Mouse (Mus musculus): Measurements from ENCODE around the gene Serp1. TPM values are rescaled to one million over a fixed set of nuclear protein-coding genes. Genes with fewer than 3 reads are reported as not detected.

The Serp1 gene
- polyA plus RNA-seq, 1 experiment from 2014 or later: 123 TPM

DNA sequence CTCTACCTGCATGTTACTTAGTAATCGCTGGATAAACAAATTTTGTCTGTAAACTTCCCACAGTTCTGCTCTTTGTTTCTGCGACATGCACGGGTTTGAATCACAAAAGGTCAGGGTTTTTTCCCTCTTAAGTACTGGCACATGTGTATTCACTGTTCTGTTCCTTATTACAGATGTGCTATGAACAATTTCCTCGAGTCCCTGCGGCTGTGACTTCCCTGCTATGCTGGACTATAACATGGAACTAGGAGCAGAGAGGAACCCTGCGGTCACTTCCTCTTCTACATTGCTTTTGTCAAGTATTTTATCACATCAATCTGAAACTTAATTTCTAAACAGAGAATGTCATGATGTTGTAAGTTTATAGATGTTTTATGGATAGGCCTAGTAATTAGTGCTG, 5.4 kb downstream of the Serp1 start:
- Histone ChIP-seq H3K27me3 (no peaks in the 10 kb centered on the region), H3K4me3 (no peak overlapping the region), H3K36me3 (peaks cover 19% of the 10 kb centered on the region), H3K9ac (no peak overlapping the region), H3K27ac (no peak overlapping the region), H3K4me2 (replicated peaks) (no peak overlapping the region), H3K9me3 (replicated peaks) (no peaks in the 10 kb centered on the region), H3K4me1 (peaks cover 11% of the 10 kb centered on the region)
- 84% methylated on average over 6 of the region's 6 CpGs for WGBS
- no peak for ATAC-seq (ENCODE audit: low FRiP score)

DNA sequence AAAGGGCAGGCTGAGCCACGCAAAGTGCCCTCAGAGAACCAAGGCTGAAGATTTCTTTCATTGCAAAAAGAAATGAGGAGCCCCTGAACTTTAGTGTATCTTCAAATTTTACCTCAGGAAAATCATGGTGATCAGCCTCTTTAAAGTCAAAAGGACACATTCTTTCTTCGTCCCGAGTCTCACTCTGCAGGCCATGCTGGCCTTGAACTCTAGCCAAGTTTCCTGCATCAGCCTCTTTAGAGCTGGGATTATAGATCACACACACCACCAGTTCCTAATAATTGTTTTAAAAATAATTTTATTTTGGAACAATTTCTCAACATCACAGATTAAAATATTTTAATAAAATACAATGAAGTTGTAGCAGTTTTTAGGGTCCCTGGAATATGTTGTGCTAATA, 6.2 kb downstream of the Serp1 start:
- Histone ChIP-seq H3K36me3 (peaks cover 19% of the 10 kb centered on the region), H3K9ac (no peak overlapping the region), H3K4me2 (replicated peaks) (no peak overlapping the region), H3K27me3 (no peaks in the 10 kb centered on the region), H3K9me3 (replicated peaks) (no peaks in the 10 kb centered on the region), H3K27ac (no peak overlapping the region), H3K4me3 (no peak overlapping the region), H3K4me1 (peaks cover 7% of the 10 kb centered on the region)
- no peak for ATAC-seq (ENCODE audit: low FRiP score)
- WGBS: 85% methylated on average over 3 of the region's 3 CpGs

DNA sequence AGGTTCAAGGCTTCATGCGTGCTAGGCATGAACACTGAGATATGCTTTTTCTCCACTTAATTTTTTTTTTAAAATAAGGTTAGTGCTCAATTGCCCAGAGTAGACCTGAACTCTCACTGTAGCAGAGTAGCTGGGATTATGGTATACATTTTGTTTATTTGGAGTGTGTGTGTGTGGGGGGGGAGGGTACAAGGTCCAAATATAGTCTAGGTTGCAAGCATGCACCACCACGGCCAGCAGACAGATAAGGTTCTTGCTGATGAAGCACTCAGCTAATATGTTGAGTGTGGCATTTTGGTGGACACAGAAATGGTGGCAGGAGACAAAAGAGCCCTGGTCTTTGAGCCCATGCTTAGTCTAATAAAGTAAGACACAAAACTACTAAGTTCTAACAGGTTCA, 6.7 kb downstream of the Serp1 start:
- Histone ChIP-seq H3K9ac (no peak overlapping the region), H3K4me1 (peaks cover 3% of the 10 kb centered on the region; the same call in 1 of the 2 replicates), H3K27ac (no peak overlapping the region), H3K9me3 (replicated peaks) (no peaks in the 10 kb centered on the region), H3K4me2 (replicated peaks) (no peak overlapping the region), H3K27me3 (no peaks in the 10 kb centered on the region), H3K36me3 (peaks cover 19% of the 10 kb centered on the region), H3K4me3 (no peak overlapping the region)
- ATAC-seq (ENCODE audit: low FRiP score): no peak
- WGBS: 95% methylated on average over 2 of the region's 2 CpGs

DNA sequence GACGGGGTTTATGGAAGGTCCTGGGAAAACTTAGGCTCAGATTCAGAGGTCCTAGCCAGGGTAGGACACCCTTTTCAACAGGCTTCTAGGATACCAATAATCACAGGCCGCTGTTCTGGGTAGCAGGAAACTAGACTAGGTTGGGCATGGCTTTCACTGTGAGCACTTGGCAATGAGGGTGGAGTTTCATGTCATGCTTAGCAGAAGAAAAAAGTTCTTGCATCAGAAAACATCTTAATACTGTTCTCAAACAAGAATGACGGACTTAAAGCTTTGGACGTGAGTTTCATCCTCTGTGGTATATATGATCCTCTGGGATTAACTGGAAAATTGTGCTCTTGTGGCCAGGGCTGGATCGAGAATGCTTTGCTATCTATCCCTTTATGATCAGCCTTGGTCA, 7.9 kb downstream of the Serp1 start:
- ATAC-seq (ENCODE audit: low FRiP score): no peak
- Histone ChIP-seq H3K27ac (no peak overlapping the region), H3K4me1 (no peaks in the 10 kb centered on the region), H3K9ac (no peak overlapping the region), H3K36me3 (peaks cover 19% of the 10 kb centered on the region), H3K4me2 (replicated peaks) (no peak overlapping the region), H3K9me3 (replicated peaks) (no peaks in the 10 kb centered on the region), H3K4me3 (no peak overlapping the region), H3K27me3 (no peaks in the 10 kb centered on the region)
- 84% methylated on average over 5 of the region's 5 CpGs for WGBS

DNA sequence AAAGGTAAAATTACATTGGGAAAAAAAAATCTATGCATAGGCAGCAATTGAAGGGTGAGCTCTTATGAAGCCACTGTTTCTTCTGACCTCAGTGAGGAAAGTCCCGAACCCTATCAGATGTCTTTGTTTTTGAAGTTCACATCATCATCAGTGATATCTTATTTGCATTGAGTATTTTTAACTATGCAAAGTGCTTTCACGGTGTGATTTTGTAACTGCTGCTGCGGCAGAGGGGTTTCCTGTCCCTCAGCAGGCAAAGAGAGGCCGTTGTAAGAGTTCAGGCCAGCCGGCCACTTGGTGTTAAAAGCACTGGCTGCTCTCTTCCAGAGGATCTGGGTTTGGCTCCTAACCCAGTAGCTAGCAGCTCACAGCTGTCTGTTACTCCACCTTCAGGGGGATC, 8.4 kb downstream of the Serp1 start:
- ATAC-seq (ENCODE audit: low FRiP score): no peak
- H3K36me3 ChIP-seq: peaks cover 16% of the 10 kb centered on the region
- no peaks in the 10 kb centered on the region for H3K9me3 ChIP-seq (replicated peaks)
- no peak overlapping the region for H3K4me3 ChIP-seq
- whole genome bisulfite sequencing: 71% methylated on average over 5 of the region's 5 CpGs
- no peak overlapping the region for H3K4me2 ChIP-seq (replicated peaks)
- no peak overlapping the region for H3K9ac ChIP-seq
- H3K4me1 ChIP-seq: no peaks in the 10 kb centered on the region
- H3K27ac ChIP-seq: no peak overlapping the region
- H3K27me3 ChIP-seq: no peaks in the 10 kb centered on the region

DNA sequence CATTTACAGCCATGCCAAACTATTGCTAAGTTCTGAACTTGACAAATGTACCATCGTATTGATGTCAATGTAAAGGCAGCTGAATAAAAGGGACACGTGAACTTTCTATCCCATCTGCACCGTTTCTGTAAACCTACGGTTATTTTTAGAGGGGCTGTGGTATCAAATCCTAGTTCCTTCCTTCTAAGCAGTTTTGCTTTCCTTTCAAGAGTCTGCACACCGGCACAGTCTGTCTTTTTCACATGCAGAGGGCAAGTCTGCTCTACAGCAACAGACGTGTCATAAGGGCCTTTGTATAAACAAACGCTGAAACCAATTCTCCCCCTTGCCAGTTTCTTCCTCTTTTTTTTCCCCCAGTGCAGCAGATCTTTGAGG, 9.1 kb downstream of the Serp1 start:
- Histone ChIP-seq H3K27me3 (no peaks in the 10 kb centered on the region), H3K4me2 (replicated peaks) (no peak overlapping the region), H3K9ac (no peak overlapping the region), H3K9me3 (replicated peaks) (no peaks in the 10 kb centered on the region), H3K27ac (no peak overlapping the region), H3K4me1 (no peaks in the 10 kb centered on the region), H3K36me3 (peaks cover 13% of the 10 kb centered on the region), H3K4me3 (no peak overlapping the region)
- ATAC-seq (ENCODE audit: low FRiP score): no peak
- WGBS: 81% methylated on average over 7 of the region's 7 CpGs

DNA sequence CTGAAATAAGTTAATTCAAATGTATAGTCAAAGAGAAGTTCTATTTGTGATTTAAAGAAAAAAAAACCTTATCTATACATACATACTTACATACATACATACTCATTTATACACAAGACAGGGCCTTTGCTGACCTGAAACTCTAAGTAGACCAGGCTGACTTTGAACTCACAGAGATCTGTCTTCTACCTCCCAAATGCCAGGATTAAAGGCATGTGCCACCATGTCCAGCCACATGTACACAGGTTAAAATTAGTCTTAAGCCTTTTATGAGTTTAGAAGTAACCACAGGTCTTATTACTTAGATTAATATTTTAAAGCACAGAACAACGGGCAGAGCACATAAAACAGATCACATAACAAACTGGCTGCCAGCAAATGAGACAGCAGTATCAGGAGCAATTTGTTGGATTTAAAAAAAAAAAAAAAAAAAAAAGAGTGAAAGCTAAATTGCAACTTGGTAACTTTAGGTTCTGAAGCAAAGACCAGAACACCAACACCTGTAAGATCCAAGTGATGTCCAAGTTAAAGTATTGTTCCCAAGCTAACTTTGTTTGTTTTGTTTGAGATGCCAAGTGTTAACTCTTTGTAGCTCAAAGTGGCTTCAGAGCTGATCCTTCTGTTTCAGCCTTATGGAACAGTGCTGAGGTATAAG, 9.6 kb downstream of the Serp1 start:
- no peaks in the 10 kb centered on the region for H3K9me3 ChIP-seq (replicated peaks)
- H3K4me3 ChIP-seq: no peak overlapping the region
- WGBS: 92% methylated on average over 1 of the region's 1 CpGs
- no peaks in the 10 kb centered on the region for H3K4me1 ChIP-seq
- no peak overlapping the region for H3K9ac ChIP-seq
- H3K36me3 ChIP-seq: peaks cover 8% of the 10 kb centered on the region
- no peak for ATAC-seq (ENCODE audit: low FRiP score)
- H3K4me2 ChIP-seq (replicated peaks): no peak overlapping the region
- H3K27me3 ChIP-seq: no peaks in the 10 kb centered on the region
- no peak overlapping the region for H3K27ac ChIP-seq

DNA sequence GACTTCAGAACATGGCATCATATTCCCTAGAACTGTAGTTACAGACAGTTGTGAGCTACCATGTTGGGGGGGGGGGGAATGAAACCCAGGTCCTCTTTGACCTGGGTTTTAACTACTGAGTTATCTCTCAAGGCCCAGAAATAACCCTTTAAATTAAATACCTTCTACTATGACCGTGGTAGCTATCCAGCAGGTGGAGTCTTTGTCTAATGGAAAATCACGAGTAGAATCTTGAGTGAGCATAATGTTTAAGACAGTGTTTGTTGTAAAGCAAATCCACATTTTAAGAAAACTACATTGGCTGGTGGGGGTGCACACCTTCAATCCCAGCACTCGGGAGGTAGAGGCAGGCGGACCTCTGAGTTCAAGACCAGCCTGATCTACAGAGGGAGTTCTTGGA, 12.2 kb downstream of the Serp1 start:
- Histone ChIP-seq H3K4me3 (no peak overlapping the region), H3K4me1 (no peaks in the 10 kb centered on the region), H3K27ac (no peak overlapping the region), H3K4me2 (replicated peaks) (no peak overlapping the region), H3K27me3 (no peaks in the 10 kb centered on the region), H3K9me3 (replicated peaks) (no peaks in the 10 kb centered on the region), H3K9ac (no peak overlapping the region), H3K36me3 (no peaks in the 10 kb centered on the region)
- 85% methylated on average over 4 of the region's 4 CpGs for WGBS
- ATAC-seq (ENCODE audit: low FRiP score): no peak

DNA sequence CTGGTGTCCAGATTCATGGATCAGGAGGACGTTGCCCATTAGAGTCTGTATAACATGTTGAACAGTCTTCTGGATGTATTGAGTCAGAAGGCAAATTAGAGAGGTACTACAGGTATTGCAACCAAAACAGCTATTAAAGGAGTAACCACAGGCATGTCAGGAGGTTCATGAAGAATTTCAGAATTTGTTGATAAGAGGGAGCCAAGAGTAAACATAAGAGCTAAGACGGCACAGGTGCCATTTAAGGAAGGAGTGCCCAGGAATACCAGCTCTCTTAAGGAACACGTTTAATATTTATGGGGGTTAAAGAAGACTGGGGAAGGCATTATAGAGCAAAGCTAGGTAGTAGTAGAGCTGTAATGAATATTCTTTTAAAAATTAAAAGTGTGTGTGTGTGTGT, 13.0 kb downstream of the Serp1 start:
- WGBS: 91% methylated on average over 3 of the region's 3 CpGs
- H3K4me1 ChIP-seq: no peaks in the 10 kb centered on the region
- H3K4me2 ChIP-seq (replicated peaks): no peak overlapping the region
- ATAC-seq (ENCODE audit: low FRiP score): no peak
- no peaks in the 10 kb centered on the region for H3K9me3 ChIP-seq (replicated peaks)
- H3K9ac ChIP-seq: no peak overlapping the region
- H3K4me3 ChIP-seq: no peak overlapping the region
- no peak overlapping the region for H3K27ac ChIP-seq
- H3K36me3 ChIP-seq: no peaks in the 10 kb centered on the region
- no peaks in the 10 kb centered on the region for H3K27me3 ChIP-seq

DNA sequence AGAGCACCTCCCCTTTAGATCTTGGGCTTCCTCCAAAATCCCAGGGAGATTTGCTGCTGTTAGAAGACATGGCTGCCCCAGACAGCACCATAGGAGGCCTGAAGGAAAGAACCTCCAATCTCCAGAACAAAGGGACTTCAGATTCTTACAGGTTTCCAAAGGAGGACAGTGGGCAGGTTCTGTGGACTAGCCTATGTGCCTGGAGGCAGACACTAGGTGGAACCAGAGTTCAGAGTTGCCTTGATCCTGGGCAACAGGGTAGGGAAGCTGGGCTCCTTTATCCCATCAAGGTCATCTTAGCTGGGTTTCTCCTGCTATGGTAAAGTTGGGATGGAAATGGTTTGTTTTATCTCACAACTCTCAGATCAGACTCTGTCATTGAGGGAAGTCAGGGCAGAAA, 14.1 kb downstream of the Serp1 start:
- Histone ChIP-seq H3K27me3 (no peaks in the 10 kb centered on the region), H3K4me1 (no peaks in the 10 kb centered on the region), H3K27ac (no peak overlapping the region), H3K9ac (no peak overlapping the region), H3K4me3 (no peak overlapping the region), H3K4me2 (replicated peaks) (no peak overlapping the region), H3K9me3 (replicated peaks) (no peaks in the 10 kb centered on the region), H3K36me3 (no peaks in the 10 kb centered on the region)
- no peak for ATAC-seq (ENCODE audit: low FRiP score)

DNA sequence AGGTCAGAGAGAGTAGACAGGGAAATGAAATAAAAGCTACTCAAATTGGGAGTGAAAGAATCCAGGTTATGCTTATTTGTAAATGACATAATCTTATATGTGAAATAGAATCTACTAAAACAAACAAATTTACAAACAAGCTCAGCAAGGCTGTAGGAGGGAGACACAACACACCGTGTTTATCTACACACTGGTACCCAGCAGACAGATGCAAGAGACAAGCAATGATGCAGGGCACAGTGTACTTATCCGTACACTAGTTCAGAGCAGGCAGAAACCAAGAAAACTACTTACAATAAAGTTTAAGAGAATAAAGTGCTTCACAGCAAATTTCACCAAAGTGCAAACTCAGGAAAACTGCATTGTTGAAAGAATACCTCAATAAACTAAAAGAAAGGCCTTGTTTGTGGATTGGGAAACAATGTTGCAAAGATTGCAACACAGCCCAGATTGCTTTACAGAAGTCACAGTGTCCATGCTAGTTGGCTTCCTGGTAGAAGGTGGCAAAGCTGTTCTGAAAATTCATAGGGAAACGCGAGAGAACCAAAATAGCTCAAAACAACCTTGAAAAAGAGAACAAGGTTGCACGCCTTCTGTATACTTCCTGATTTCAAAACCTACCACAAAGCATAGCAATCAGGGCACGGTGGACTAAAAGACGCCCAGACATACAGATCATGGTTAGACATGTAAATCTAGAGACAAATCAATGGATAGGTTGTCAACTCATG, 17.5 kb downstream of the Serp1 start:
- Histone ChIP-seq H3K36me3 (no peaks in the 10 kb centered on the region), H3K4me2 (replicated peaks) (no peak overlapping the region), H3K27me3 (no peaks in the 10 kb centered on the region), H3K9me3 (replicated peaks) (no peaks in the 10 kb centered on the region), H3K9ac (no peak overlapping the region), H3K27ac (no peak overlapping the region), H3K4me1 (no peaks in the 10 kb centered on the region), H3K4me3 (no peak overlapping the region)
- ATAC-seq (ENCODE audit: low FRiP score): no peak
- 90% methylated on average over 7 of the region's 7 CpGs for WGBS

DNA sequence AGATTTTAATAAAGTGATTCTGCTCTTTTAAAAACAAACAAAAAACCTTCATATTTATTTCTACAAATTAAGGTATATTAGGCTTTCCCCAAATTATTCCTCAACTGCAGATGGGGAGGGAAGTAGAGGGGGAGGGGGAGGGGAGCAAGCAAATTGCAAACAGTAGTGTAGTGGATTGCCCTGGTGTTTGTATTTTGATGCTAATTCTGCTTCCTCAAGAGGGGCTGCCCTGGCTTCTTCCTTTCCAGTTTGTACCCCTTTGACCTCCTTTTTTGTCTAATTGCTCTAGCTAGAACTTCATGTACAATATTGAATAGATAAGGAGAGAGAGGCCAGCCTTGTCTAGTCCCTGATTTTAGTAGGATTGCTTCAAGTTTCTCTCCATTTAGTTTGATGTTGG, 21.0 kb downstream of the Serp1 start:
- H3K4me1 ChIP-seq: no peaks in the 10 kb centered on the region
- no peak overlapping the region for H3K4me2 ChIP-seq (replicated peaks)
- no peaks in the 10 kb centered on the region for H3K36me3 ChIP-seq
- no peak overlapping the region for H3K9ac ChIP-seq
- no peaks in the 10 kb centered on the region for H3K9me3 ChIP-seq (replicated peaks)
- H3K27ac ChIP-seq: no peak overlapping the region
- H3K4me3 ChIP-seq: no peak overlapping the region
- no peak for ATAC-seq (ENCODE audit: low FRiP score)
- no peaks in the 10 kb centered on the region for H3K27me3 ChIP-seq

DNA sequence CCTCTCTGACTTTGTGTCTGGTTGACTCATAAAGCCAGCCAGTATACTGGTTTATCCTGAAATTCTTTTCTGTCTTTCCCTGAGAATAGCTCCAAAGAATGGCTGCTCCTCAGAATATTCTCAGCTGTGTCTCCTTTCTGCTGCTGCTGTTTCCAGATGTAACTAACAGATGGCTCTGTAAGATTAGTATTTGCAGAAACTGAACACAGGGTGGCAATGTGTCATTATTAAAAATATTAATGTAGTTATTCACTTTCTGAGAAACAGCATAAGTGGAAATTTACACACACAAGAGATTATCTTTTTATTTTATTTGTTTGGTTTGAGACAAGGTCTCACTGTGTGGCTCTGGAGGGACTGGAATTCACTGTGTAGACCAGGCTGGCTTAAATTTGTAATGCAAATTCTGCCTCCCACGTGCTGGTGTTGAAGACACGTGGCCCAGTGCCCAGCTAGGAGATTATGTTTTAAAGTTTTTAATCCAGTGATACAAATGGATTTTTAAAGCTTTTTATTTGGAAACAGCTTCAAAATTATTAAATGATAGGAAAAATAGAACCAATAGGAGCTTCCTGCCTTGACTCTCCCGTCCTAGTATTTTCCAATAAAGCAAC, 21.9 kb downstream of the Serp1 start:
- Histone ChIP-seq H3K4me3 (no peak overlapping the region), H3K27me3 (no peaks in the 10 kb centered on the region), H3K4me1 (no peaks in the 10 kb centered on the region), H3K4me2 (replicated peaks) (no peak overlapping the region), H3K36me3 (no peaks in the 10 kb centered on the region), H3K9ac (no peak overlapping the region), H3K27ac (no peak overlapping the region), H3K9me3 (replicated peaks) (no peaks in the 10 kb centered on the region)
- ATAC-seq (ENCODE audit: low FRiP score): no peak
- 51% methylated on average over 3 of the region's 3 CpGs for WGBS
